Mouse (Mus musculus): ENCODE results near the gene Ppp1r8.
A peak's percentile ranks its signal among the peaks of the same experiment; 100 is the strongest.
"Not testable (repeated sequence)": the region's sequence is repeated elsewhere in the genome, so short reads cannot be mapped to it uniquely, and the experiment has no call there.

Gene Ppp1r8

GRCm38 (mm10) chr4:132805599-132806197, 37.3 kb downstream of the Ppp1r8 start:
- no peak for DNase-seq

- DNase-seq, result no peak
Observed at GRCm38 (mm10) chr4:132805146-132805545, 37.8 kb downstream of the Ppp1r8 start.

GRCm38 (mm10) chr4:132804331-132804730, 38.6 kb downstream of the Ppp1r8 start:
- no peak for DNase-seq

- DNase-seq, result no peak
Observed at GRCm38 (mm10) chr4:132803876-132804275, 39.1 kb downstream of the Ppp1r8 start.

GRCm38 (mm10) chr4:132803212-132803611, 39.8 kb downstream of the Ppp1r8 start:
- DNase-seq, result no peak

GRCm38 (mm10) chr4:132802171-132802637, 40.8 kb downstream of the Ppp1r8 start:
- peak; percentile 67 for DNase-seq

GRCm38 (mm10) chr4:132801176-132802077, 41.5 kb downstream of the Ppp1r8 start:
- no peak for DNase-seq

GRCm38 (mm10) chr4:132799845-132800244, 43.1 kb downstream of the Ppp1r8 start:
- DNase-seq, result no peak

GRCm38 (mm10) chr4:132798666-132799065, 44.3 kb downstream of the Ppp1r8 start:
- DNase-seq, result not testable (repeated sequence)

- DNase-seq, result no peak
Observed at GRCm38 (mm10) chr4:132798028-132798427, 44.9 kb downstream of the Ppp1r8 start.

GRCm38 (mm10) chr4:132797461-132797860, 45.5 kb downstream of the Ppp1r8 start:
- DNase-seq, result no peak

- peak; percentile 92 for DNase-seq
Observed at GRCm38 (mm10) chr4:132796196-132796886, 46.6 kb downstream of the Ppp1r8 start, which contains the start of gene Themis2. Themis2 (minus strand) TSS chr4:132796387.

GRCm38 (mm10) chr4:132795171-132795570, 47.8 kb downstream of the Ppp1r8 start:
- no peak for DNase-seq

- DNase-seq, result no peak
Observed at GRCm38 (mm10) chr4:132794760-132795159, 48.2 kb downstream of the Ppp1r8 start.

GRCm38 (mm10) chr4:132794028-132794427, 48.9 kb downstream of the Ppp1r8 start:
- no peak for DNase-seq

- not testable (repeated sequence) for DNase-seq
Observed at GRCm38 (mm10) chr4:132793322-132794004, 49.5 kb downstream of the Ppp1r8 start.

- no peak for DNase-seq
Observed at GRCm38 (mm10) chr4:132789731-132790130, 53.2 kb downstream of the Ppp1r8 start.

GRCm38 (mm10) chr4:132785228-132785627, 57.7 kb downstream of the Ppp1r8 start:
- DNase-seq, result no peak

- no peak for DNase-seq
Observed at GRCm38 (mm10) chr4:132783732-132784131, 59.2 kb downstream of the Ppp1r8 start.

- no peak for DNase-seq
Observed at GRCm38 (mm10) chr4:132780288-132780687, 62.7 kb downstream of the Ppp1r8 start.

- DNase-seq, result no peak
Observed at GRCm38 (mm10) chr4:132778562-132779201, 64.3 kb downstream of the Ppp1r8 start.

All from thymus, postnatal 4 days (tissue).